Mouse (Mus musculus) ES-Bruce4 (cell line): ENCODE data around the gene Gm49395. TPM values are rescaled to one million over a fixed set of nuclear protein-coding genes. Genes with fewer than 3 reads are reported as not detected.

Experiments
- H3K27ac ChIP-seq: 2 replicates; pipeline ENCODE4 v1.5.1; 2012; ENCODE audit warnings: low read length, inconsistent platforms; ENCODE audit not compliant: insufficient read depth
- H3K27me3 ChIP-seq: 2 replicates; pipeline ENCODE4 v1.6.1; 2012; ENCODE audit warnings: mild to moderate bottlenecking, low read length, inconsistent platforms; ENCODE audit not compliant: control insufficient read depth, poor library complexity, insufficient read depth, severe bottlenecking
- H3K36me3 ChIP-seq: 2 replicates; pipeline ENCODE4 v1.6.1; 2012; ENCODE audit warnings: inconsistent platforms, mild to moderate bottlenecking, low read length, moderate library complexity; ENCODE audit not compliant: control insufficient read depth, poor library complexity, insufficient read depth, severe bottlenecking
- H3K4me1 ChIP-seq: one replicate; pipeline ENCODE4 v1.8.1; 2011; ENCODE audit warnings: low read length; ENCODE audit not compliant: control insufficient read depth, insufficient read depth
- H3K4me3 ChIP-seq: 2 replicates; pipeline ENCODE4 v1.5.1; 2011; ENCODE audit warnings: low read depth, mild to moderate bottlenecking, low read length
- H3K9ac ChIP-seq: 2 replicates; pipeline ENCODE4 v1.6.1; 2012; ENCODE audit warnings: low read depth, mild to moderate bottlenecking, inconsistent platforms; ENCODE audit not compliant: poor library complexity, severe bottlenecking
- H3K9me3 ChIP-seq: replicated peaks from 2 replicates; pipeline ENCODE4 v1.6.1; 2012; ENCODE audit warnings: mild to moderate bottlenecking, low read length, inconsistent platforms; ENCODE audit not compliant: control insufficient read depth, poor library complexity, insufficient read depth, severe bottlenecking
- CTCF ChIP-seq: IDR thresholded peaks from one replicate; pipeline ENCODE4 v1.8.1; 2011; ENCODE audit warnings: low read depth, low read length
- EP300 ChIP-seq: IDR thresholded peaks from 2 replicates; pipeline ENCODE4 v1.6.1; 2011; ENCODE audit warnings: low read depth, low read length; ENCODE audit not compliant: insufficient read depth
- POLR2A ChIP-seq: IDR thresholded peaks from one replicate; pipeline ENCODE4 v1.8.1; 2011; ENCODE audit warnings: low read length; ENCODE audit not compliant: insufficient read depth
- polyA plus RNA-seq: library from polyadenylated mRNA; stranded (reverse); fragments of >200 nt; gene quantifications from 2 replicates; pipeline ENCODE4 v1.2.4, GENCODE M21; 2011; ENCODE audit warnings: low read depth; ENCODE audit not compliant: missing spikeins, insufficient read depth, insufficient read length

Gm49395 gene
- polyA plus RNA-seq, 1 experiment: not detected

- H3K4me3 ChIP-seq: no peak overlapping the region
- no peaks in the 10 kb centered on the region for H3K9me3 ChIP-seq
- no peaks in the 10 kb centered on the region for H3K36me3 ChIP-seq
- H3K27ac ChIP-seq: no peak overlapping the region
- no peaks in the 10 kb centered on the region for H3K27me3 ChIP-seq
- no peaks in the 10 kb centered on the region for H3K4me1 ChIP-seq
- TF ChIP-seq CTCF: no peak
- no peak for TF ChIP-seq POLR2A
- no peak for TF ChIP-seq EP300
- no peak overlapping the region for H3K9ac ChIP-seq
Observed at GRCm38 (mm10) chr13:115124521-115124920, 22.8 kb upstream of the Gm49395 start.

GRCm38 (mm10) chr13:115118756-115119155 lies 17.0 kb upstream of the Gm49395 start:
- Histone ChIP-seq H3K9me3 (no peaks in the 10 kb centered on the region), H3K4me1 (peaks cover 5% of the 10 kb centered on the region), H3K27me3 (no peaks in the 10 kb centered on the region), H3K36me3 (no peaks in the 10 kb centered on the region), H3K9ac (no peak overlapping the region), H3K27ac (no peak overlapping the region), H3K4me3 (no peak overlapping the region)
- TF ChIP-seq EP300 (no peak), CTCF (no peak), POLR2A (no peak)

- TF ChIP-seq CTCF (no peak), POLR2A (no peak), EP300 (no peak)
- H3K36me3 ChIP-seq: no peaks in the 10 kb centered on the region
Observed at GRCm38 (mm10) chr13:115118195-115118594, 16.5 kb upstream of the Gm49395 start.

GRCm38 (mm10) chr13:115116930-115117621 lies 15.4 kb upstream of the Gm49395 start:
- no peaks in the 10 kb centered on the region for H3K27me3 ChIP-seq
- peaks cover 5% of the 10 kb centered on the region for H3K4me1 ChIP-seq
- H3K9ac ChIP-seq: no peak overlapping the region
- H3K9me3 ChIP-seq: no peaks in the 10 kb centered on the region
- H3K36me3 ChIP-seq: no peaks in the 10 kb centered on the region
- no peak overlapping the region for H3K27ac ChIP-seq
- TF ChIP-seq EP300 (no peak), CTCF (no peak), POLR2A (no peak)
- H3K4me3 ChIP-seq: no peak overlapping the region

More at GRCm38 (mm10) chr13:115118195-115118594, 16.5 kb upstream of the Gm49395 start:
- H3K9ac ChIP-seq: no peak overlapping the region
- H3K4me1 ChIP-seq: peaks cover 5% of the 10 kb centered on the region
- no peak overlapping the region for H3K4me3 ChIP-seq
- H3K27me3 ChIP-seq: no peaks in the 10 kb centered on the region
- no peak overlapping the region for H3K27ac ChIP-seq
- H3K9me3 ChIP-seq: no peaks in the 10 kb centered on the region

- TF ChIP-seq EP300 (no peak), CTCF (no peak), POLR2A (no peak)
- Histone ChIP-seq H3K27me3 (no peaks in the 10 kb centered on the region), H3K9me3 (no peaks in the 10 kb centered on the region), H3K4me3 (no peak overlapping the region), H3K27ac (no peak overlapping the region), H3K9ac (no peak overlapping the region), H3K36me3 (no peaks in the 10 kb centered on the region), H3K4me1 (no peaks in the 10 kb centered on the region)
Observed at GRCm38 (mm10) chr13:115109628-115110027, 7.9 kb upstream of the Gm49395 start.

- TF ChIP-seq POLR2A: no peak
- TF ChIP-seq EP300: no peak
- TF ChIP-seq CTCF: no peak
- no peak overlapping the region for H3K9ac ChIP-seq
- H3K36me3 ChIP-seq: no peaks in the 10 kb centered on the region
- H3K4me3 ChIP-seq: no peak overlapping the region
- H3K27me3 ChIP-seq: no peaks in the 10 kb centered on the region
- peaks cover 8% of the 10 kb centered on the region; the same call in 1 of the 2 replicates for H3K9me3 ChIP-seq
- H3K27ac ChIP-seq: no peak overlapping the region
- no peaks in the 10 kb centered on the region for H3K4me1 ChIP-seq
Observed at GRCm38 (mm10) chr13:115107436-115107835, 5.7 kb upstream of the Gm49395 start.
